Mouse (Mus musculus): ENCODE data around the gene Fam171a1. TPM values are rescaled to one million over a fixed set of nuclear protein-coding genes. Genes with fewer than 3 reads are reported as not detected.
"Not testable (repeated sequence)": the region's sequence is repeated elsewhere in the genome, so short reads cannot be mapped to it uniquely, and the experiment has no call there.

The Fam171a1 gene
- total RNA-seq, 2 experiments from 2014 or later, result 7.4 to 8.7 TPM

GRCm38 (mm10) chr2:3165037-3165600, 51.1 kb downstream of the Fam171a1 start:
- DNase-seq, result no peak
- intact Hi-C loops (cut with DNase I; ENCODE audit: low total_unique reads), result no loop called here

- no peak for DNase-seq
- intact Hi-C loops (cut with DNase I; ENCODE audit: low total_unique reads), result no loop called here
Observed at GRCm38 (mm10) chr2:3165890-3166605, 52.0 kb downstream of the Fam171a1 start.

GRCm38 (mm10) chr2:3168719-3169402, 54.8 kb downstream of the Fam171a1 start:
- intact Hi-C loops (cut with DNase I; ENCODE audit: low total_unique reads), result no loop called here
- DNase-seq, result no peak

- intact Hi-C loops (cut with DNase I; ENCODE audit: low total_unique reads), result no loop called here
- DNase-seq, result no peak
Observed at GRCm38 (mm10) chr2:3169403-3169747, 55.4 kb downstream of the Fam171a1 start.

GRCm38 (mm10) chr2:3171774-3172173, 57.8 kb downstream of the Fam171a1 start:
- intact Hi-C loops (cut with DNase I; ENCODE audit: low total_unique reads), result no loop called here
- DNase-seq, result no peak

- no peak for DNase-seq
- intact Hi-C loops (cut with DNase I; ENCODE audit: low total_unique reads), result no loop called here
Observed at GRCm38 (mm10) chr2:3172656-3173055, 58.6 kb downstream of the Fam171a1 start.

GRCm38 (mm10) chr2:3174890-3175289, 60.9 kb downstream of the Fam171a1 start:
- intact Hi-C loops (cut with DNase I; ENCODE audit: low total_unique reads), result no loop called here

GRCm38 (mm10) chr2:3175988-3176387, 62.0 kb downstream of the Fam171a1 start:
- DNase-seq; intact Hi-C loops (cut with DNase I; ENCODE audit: low total_unique reads): not testable (repeated sequence)

More at GRCm38 (mm10) chr2:3174890-3175289, 60.9 kb downstream of the Fam171a1 start:
- DNase-seq, result no peak

- no peak for DNase-seq
- intact Hi-C loops (cut with DNase I; ENCODE audit: low total_unique reads), result no loop called here
Observed at GRCm38 (mm10) chr2:3176751-3177150, 62.7 kb downstream of the Fam171a1 start.

GRCm38 (mm10) chr2:3180550-3180949, 66.5 kb downstream of the Fam171a1 start:
- intact Hi-C loops (cut with DNase I; ENCODE audit: low total_unique reads), result no loop called here
- DNase-seq, result no peak

- intact Hi-C loops (cut with DNase I; ENCODE audit: low total_unique reads), result no loop called here
- peak; percentile 24 for DNase-seq
Observed at GRCm38 (mm10) chr2:3183656-3184055, 69.6 kb downstream of the Fam171a1 start.

- peak; percentile 16 for DNase-seq
- intact Hi-C loops (cut with DNase I; ENCODE audit: low total_unique reads), result no loop called here
Observed at GRCm38 (mm10) chr2:3185335-3185734, 71.3 kb downstream of the Fam171a1 start.

- intact Hi-C loops (cut with DNase I; ENCODE audit: low total_unique reads), result no loop called here
- DNase-seq, result no peak
Observed at GRCm38 (mm10) chr2:3188745-3189475, 74.9 kb downstream of the Fam171a1 start.

- intact Hi-C loops (cut with DNase I; ENCODE audit: low total_unique reads), result no loop called here
- DNase-seq, result no peak
Observed at GRCm38 (mm10) chr2:3191149-3191548, 77.1 kb downstream of the Fam171a1 start.

- intact Hi-C loops (cut with DNase I; ENCODE audit: low total_unique reads), result no loop called here
- DNase-seq, result no peak
Observed at GRCm38 (mm10) chr2:3195511-3195910, 81.5 kb downstream of the Fam171a1 start.

GRCm38 (mm10) chr2:3200422-3200821, 86.4 kb downstream of the Fam171a1 start:
- intact Hi-C loops (cut with DNase I; ENCODE audit: low total_unique reads), result no loop called here
- no peak for DNase-seq

- intact Hi-C loops (cut with DNase I; ENCODE audit: low total_unique reads), result no loop called here
Observed at GRCm38 (mm10) chr2:3206975-3207642, 93.1 kb downstream of the Fam171a1 start.

GRCm38 (mm10) chr2:3215480-3215879, 101.5 kb downstream of the Fam171a1 start:
- intact Hi-C loops (cut with DNase I; ENCODE audit: low total_unique reads), result no loop called here
- no peak for DNase-seq

More at GRCm38 (mm10) chr2:3206975-3207642, 93.1 kb downstream of the Fam171a1 start:
- DNase-seq, result no peak

- DNase-seq, result no peak
- intact Hi-C loops (cut with DNase I; ENCODE audit: low total_unique reads), result no loop called here
Observed at GRCm38 (mm10) chr2:3216617-3217016, 102.6 kb downstream of the Fam171a1 start.

GRCm38 (mm10) chr2:3217577-3217976, 103.6 kb downstream of the Fam171a1 start:
- DNase-seq; intact Hi-C loops (cut with DNase I; ENCODE audit: low total_unique reads): not testable (repeated sequence)

All from gastrocnemius, postnatal 14 days (tissue).